Comparison of ENCODE assay signal across 24 mouse cellular contexts in the genomic region with DNA sequence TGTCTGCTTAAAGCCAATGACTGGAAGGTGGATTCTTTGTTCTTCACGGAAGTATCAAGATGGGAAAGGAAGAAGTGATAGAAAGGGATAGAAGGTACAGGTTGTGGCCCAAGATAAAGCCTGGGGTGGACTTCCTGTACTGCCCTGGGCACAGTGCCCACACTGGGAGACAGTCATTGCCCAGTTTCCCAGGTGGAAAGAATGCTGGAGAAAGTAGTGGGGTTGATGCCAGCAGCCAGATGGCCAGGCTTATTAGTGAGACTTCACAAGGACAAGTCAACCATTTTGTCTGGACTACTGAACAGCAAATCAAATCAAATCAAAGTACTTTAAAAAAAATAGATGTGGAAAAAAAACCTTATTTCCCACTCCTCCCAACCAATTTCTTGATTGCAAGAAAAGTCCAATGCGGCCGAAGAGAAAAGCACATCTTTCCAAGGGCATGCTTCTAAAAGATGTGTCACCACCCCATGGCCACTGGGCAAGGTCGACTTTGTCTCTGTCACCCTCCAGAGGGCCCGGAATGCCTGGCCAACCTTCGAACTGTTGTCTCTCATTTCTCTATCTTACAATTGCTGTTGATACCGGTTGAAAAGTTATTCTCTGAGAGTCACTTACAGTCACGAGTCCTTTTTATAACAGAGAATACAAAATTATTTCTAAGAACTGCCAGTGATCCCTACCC.
DNase-seq lines count a peak whose midpoint lies in the region; ATAC-seq and TF ChIP-seq lines count a peak whose summit lies in the region.
"Had no signal": no experiment of that assay in that cellular context is flagged by ENCODE, and none has a peak within 500 bp of the region (broad histone marks: within the 10 kb centered on the region; RNA-seq: fewer than 3 reads in every experiment).

No protein-coding gene starts in this region.

- no peak overlapping the region for H3K4me2 ChIP-seq in hindbrain, postnatal 0 days (ENCODE audit: low read depth, low read length)
- no peak overlapping the region for H3K4me2 ChIP-seq in hindbrain, embryonic 14.5 days (replicated peaks)
- H3K4me2 ChIP-seq in liver, embryonic 11.5 days: no peak overlapping the region
- H3K4me2 ChIP-seq: heart, embryonic 13.5 days; limb, embryonic 12.5 days; lung, embryonic 15.5 days; midbrain, embryonic 12.5 days; neural tube, embryonic 13.5 days had no signal

- H3K9me3 ChIP-seq in hindbrain, postnatal 0 days (ENCODE audit: low read length): no peaks in the 10 kb centered on the region
- no peaks in the 10 kb centered on the region for H3K9me3 ChIP-seq in hindbrain, embryonic 14.5 days (ENCODE audit: control insufficient read depth, low read length)
- no peaks in the 10 kb centered on the region for H3K9me3 ChIP-seq in liver, embryonic 11.5 days (ENCODE audit: control insufficient read depth, low read length)
- H3K9me3 ChIP-seq: heart, embryonic 13.5 days; limb, embryonic 12.5 days; lung, embryonic 15.5 days; midbrain, embryonic 12.5 days; neural tube, embryonic 13.5 days had no signal

- H3K36me3 ChIP-seq in hindbrain, postnatal 0 days (ENCODE audit: insufficient read depth, low read length): no peaks in the 10 kb centered on the region
- no peaks in the 10 kb centered on the region for H3K36me3 ChIP-seq in hindbrain, embryonic 14.5 days (replicated peaks; ENCODE audit: control insufficient read depth, insufficient read depth)
- no peaks in the 10 kb centered on the region for H3K36me3 ChIP-seq in liver, embryonic 11.5 days (ENCODE audit: control insufficient read depth, insufficient read depth, low read length)
- H3K36me3 ChIP-seq: heart, embryonic 13.5 days; limb, embryonic 12.5 days; lung, embryonic 15.5 days; midbrain, embryonic 12.5 days; neural tube, embryonic 13.5 days had no signal

- no peak overlapping the region for H3K4me3 ChIP-seq in hindbrain, postnatal 0 days (ENCODE audit: low read length)
- H3K4me3 ChIP-seq in hindbrain, embryonic 14.5 days (replicated peaks; ENCODE audit: low read length): no peak overlapping the region
- H3K4me3 ChIP-seq in liver, embryonic 11.5 days (ENCODE audit: low read depth, low read length): no peak overlapping the region
- H3K4me3 ChIP-seq: gastrocnemius, adult 2 months; heart, embryonic 13.5 days; limb, embryonic 12.5 days; lung, embryonic 15.5 days; midbrain, embryonic 12.5 days; neural tube, embryonic 13.5 days had no signal

- peak; percentile 80 for DNase-seq in hindbrain, postnatal 0 days (ENCODE audit: low spot score)
- DNase-seq in hindbrain, embryonic 14.5 days (ENCODE audit: low spot score): no peak
- DNase-seq in adrenal gland, adult 8-10 months: peak; percentile 64
- peak; percentile 93 for DNase-seq in cerebellum, adult 11 months
- peak; percentile 97 for DNase-seq in cerebellum, postnatal 10 days
- DNase-seq in frontal cortex, postnatal 36 days (ENCODE audit: low spot score in 2 of 2): no peak
- no peak for DNase-seq in right cerebral cortex, postnatal 36 days (ENCODE audit: low spot score in 2 of 2)
- DNase-seq in liver, embryonic 11.5 days (ENCODE audit: low spot score): no peak
- DNase-seq: B cell, adult 2 months; embryo, embryonic 11 days; forebrain, postnatal 0 days; gastrocnemius, adult 2 months; heart, postnatal 36 days; kidney, adult 8-10 months; kidney, postnatal 14 days; right cerebral cortex, adult 18-20 months; spleen, adult 18-20 months; thymus, postnatal 25 days had no signal

- H3K27me3 ChIP-seq in hindbrain, postnatal 0 days (ENCODE audit: insufficient read depth, low read length): no peaks in the 10 kb centered on the region
- H3K27me3 ChIP-seq in hindbrain, embryonic 14.5 days (ENCODE audit: control insufficient read depth, insufficient read depth, low read length): no peaks in the 10 kb centered on the region
- no peaks in the 10 kb centered on the region for H3K27me3 ChIP-seq in liver, embryonic 11.5 days (replicated peaks; ENCODE audit: control insufficient read depth, insufficient read depth, low read length)
- H3K27me3 ChIP-seq: heart, embryonic 13.5 days; limb, embryonic 12.5 days; lung, embryonic 15.5 days; midbrain, embryonic 12.5 days; neural tube, embryonic 13.5 days had no signal

- H3K27ac ChIP-seq in hindbrain, postnatal 0 days: no peak overlapping the region
- no peak overlapping the region for H3K27ac ChIP-seq in hindbrain, embryonic 14.5 days
- H3K27ac ChIP-seq in liver, embryonic 11.5 days (ENCODE audit: low read depth, low read length): no peak overlapping the region
- H3K27ac ChIP-seq: gastrocnemius, adult 2 months; heart, embryonic 13.5 days; limb, embryonic 12.5 days; liver, embryonic 14.5 days; lung, embryonic 15.5 days; midbrain, embryonic 12.5 days; neural tube, embryonic 13.5 days had no signal

- no peak for TF ChIP-seq CTCF in hindbrain, postnatal 0 days (IDR thresholded peaks at IDR 0.05; ENCODE audit: low read depth)

- 71% methylated on average over 8 of the region's 8 CpGs for WGBS in hindbrain, postnatal 0 days
- 88% methylated on average over 8 of the region's 8 CpGs for WGBS in hindbrain, embryonic 14.5 days
- 83% methylated on average over 8 of the region's 8 CpGs for WGBS in liver, embryonic 11.5 days

- no peak overlapping the region for H3K9ac ChIP-seq in hindbrain, postnatal 0 days (replicated peaks; ENCODE audit: low read length)
- H3K9ac ChIP-seq in hindbrain, embryonic 14.5 days: no peak overlapping the region
- H3K9ac ChIP-seq in liver, embryonic 11.5 days (ENCODE audit: low read depth, low read length): no peak overlapping the region
- H3K9ac ChIP-seq: forebrain, postnatal 0 days; heart, embryonic 13.5 days; limb, embryonic 12.5 days; liver, embryonic 14.5 days; lung, embryonic 15.5 days; midbrain, embryonic 12.5 days; neural tube, embryonic 13.5 days had no signal

- ATAC-seq in hindbrain, postnatal 0 days: peak; percentile 61; the same call in 1 of the 2 replicates
- ATAC-seq in hindbrain, embryonic 14.5 days (ENCODE audit: low FRiP score): no peak
- no peak for ATAC-seq in liver, embryonic 11.5 days (replicated peaks; ENCODE audit: low FRiP score)
- ATAC-seq: forebrain, postnatal 0 days had no signal

- H3K4me1 ChIP-seq in hindbrain, postnatal 0 days (ENCODE audit: insufficient read depth, low read length): no peaks in the 10 kb centered on the region
- H3K4me1 ChIP-seq in hindbrain, embryonic 14.5 days (replicated peaks; ENCODE audit: control insufficient read depth, insufficient read depth, low read length): no peaks in the 10 kb centered on the region
- no peaks in the 10 kb centered on the region for H3K4me1 ChIP-seq in liver, embryonic 11.5 days (replicated peaks; ENCODE audit: control insufficient read depth, insufficient read depth, low read length)
- H3K4me1 ChIP-seq: heart, embryonic 13.5 days; lung, embryonic 15.5 days; neural tube, embryonic 13.5 days had no signal

Comparison
In these comparisons a context has a peak if more than half of its experiments do, and no peak if none do; other contexts are left out.
1. DNase-seq: peak in hindbrain, postnatal 0 days (single experiment), adrenal gland, adult 8-10 months (single experiment), cerebellum, adult 11 months (single experiment) and cerebellum, postnatal 10 days (2 of 2); none in hindbrain, embryonic 14.5 days (single experiment), frontal cortex, postnatal 36 days (0 of 2), right cerebral cortex, postnatal 36 days (0 of 2) and liver, embryonic 11.5 days (single experiment).